ENCODE assay signal across 16 mouse cellular contexts in genomic region chr9:84030691-84031290, GRCm38 (mm10).
DNase-seq lines count a peak whose midpoint lies in the region; ATAC-seq and TF ChIP-seq lines count a peak whose summit lies in the region.
"Had no signal": no experiment of that assay in that cellular context is flagged by ENCODE, and none has a peak within 500 bp of the region (broad histone marks: within the 10 kb centered on the region; RNA-seq: fewer than 3 reads in every experiment).

No protein-coding gene starts in this region.

- 0 out of 2 replicates have a peak overlapping the region, but pooled peaks have one; percentile 23 for H3K27ac ChIP-seq in hindbrain, embryonic 10.5 days
- no peak overlapping the region for H3K27ac ChIP-seq in hindbrain, embryonic 13.5 days
- no peak overlapping the region for H3K27ac ChIP-seq in lung, embryonic 14.5 days (ENCODE audit: low read depth)
- H3K27ac ChIP-seq in liver, embryonic 16.5 days (ENCODE audit: low read length), result no peak overlapping the region
- H3K27ac ChIP-seq: heart, embryonic 15.5 days; limb, embryonic 13.5 days; midbrain, embryonic 13.5 days had no signal

- no peak for ATAC-seq in hindbrain, embryonic 13.5 days (ENCODE audit: low FRiP score)
- ATAC-seq in lung, embryonic 14.5 days (ENCODE audit: insufficient read depth), result peak; percentile 64
- peak; percentile 76 for ATAC-seq in G1E (ENCODE audit: extremely low read depth, insufficient number of reproducible peaks, low FRiP score, poor library complexity, severe bottlenecking)
- peak; percentile 43 for ATAC-seq in liver, embryonic 16.5 days (ENCODE audit: low read depth)
- ATAC-seq: intestine, embryonic 16.5 days; midbrain, embryonic 13.5 days had no signal

- no peaks in the 10 kb centered on the region for H3K36me3 ChIP-seq in hindbrain, embryonic 10.5 days
- H3K36me3 ChIP-seq in hindbrain, embryonic 13.5 days, result no peaks in the 10 kb centered on the region
- H3K36me3 ChIP-seq in lung, embryonic 14.5 days (ENCODE audit: insufficient read depth), result no peaks in the 10 kb centered on the region
- H3K36me3 ChIP-seq in G1E (replicated peaks), result peaks cover 2% of the 10 kb centered on the region
- no peaks in the 10 kb centered on the region for H3K36me3 ChIP-seq in liver, embryonic 16.5 days (ENCODE audit: control insufficient read depth, insufficient read depth)
- H3K36me3 ChIP-seq: heart, embryonic 15.5 days; limb, embryonic 13.5 days; midbrain, embryonic 13.5 days had no signal

- no peaks in the 10 kb centered on the region for H3K27me3 ChIP-seq in hindbrain, embryonic 10.5 days (ENCODE audit: insufficient read depth, poor library complexity, severe bottlenecking)
- H3K27me3 ChIP-seq in hindbrain, embryonic 13.5 days, result no peaks in the 10 kb centered on the region
- H3K27me3 ChIP-seq in lung, embryonic 14.5 days (ENCODE audit: insufficient read depth, low read length), result no peaks in the 10 kb centered on the region
- H3K27me3 ChIP-seq in G1E (ENCODE audit: insufficient read depth, low read length), result no peaks in the 10 kb centered on the region
- H3K27me3 ChIP-seq in liver, embryonic 16.5 days (ENCODE audit: control insufficient read depth, insufficient read depth, low read depth, low read length), result no peaks in the 10 kb centered on the region
- H3K27me3 ChIP-seq: heart, embryonic 15.5 days; midbrain, embryonic 13.5 days had no signal

- H3K4me3 ChIP-seq in hindbrain, embryonic 10.5 days, result no peak overlapping the region
- no peak overlapping the region for H3K4me3 ChIP-seq in hindbrain, embryonic 13.5 days
- H3K4me3 ChIP-seq in lung, embryonic 14.5 days (ENCODE audit: low read depth, low read length), result no peak overlapping the region
- H3K4me3 ChIP-seq in G1E (ENCODE audit: low read depth, low read length), result no peak overlapping the region
- no peak overlapping the region for H3K4me3 ChIP-seq in liver, embryonic 16.5 days (ENCODE audit: low read depth, low read length)
- H3K4me3 ChIP-seq: heart, embryonic 15.5 days; limb, embryonic 13.5 days; midbrain, embryonic 13.5 days had no signal

- no peak for DNase-seq in hindbrain, embryonic 10.5 days (ENCODE audit: low spot score)
- DNase-seq in lung, embryonic 14.5 days, result no peak
- no peak for DNase-seq in lung, postnatal 14 days
- peak; percentile 14 for DNase-seq in G1E (ENCODE audit: low spot score)
- DNase-seq in thymus, postnatal 25 days, result no peak
- no peak for DNase-seq in cerebellum, adult 11 months
- DNase-seq: cerebellum, adult 18-20 months; heart, adult 18-20 months; kidney, postnatal 4 days; lung, postnatal 36 days had no signal

- 75% methylated on average over 6 of the region's 6 CpGs for WGBS in hindbrain, embryonic 10.5 days
- 60% methylated on average over 6 of the region's 6 CpGs for WGBS in hindbrain, embryonic 13.5 days
- 44% methylated on average over 6 of the region's 6 CpGs for WGBS in lung, embryonic 14.5 days
- WGBS in liver, embryonic 16.5 days (ENCODE audit: insufficient replicate concordance), result 35% methylated on average over 6 of the region's 6 CpGs

- H3K4me1 ChIP-seq in hindbrain, embryonic 10.5 days (replicated peaks), result peaks cover 31% of the 10 kb centered on the region
- peaks cover 30% of the 10 kb centered on the region for H3K4me1 ChIP-seq in hindbrain, embryonic 13.5 days (replicated peaks)
- H3K4me1 ChIP-seq in lung, embryonic 14.5 days (ENCODE audit: insufficient read depth), result no peaks in the 10 kb centered on the region; the same call in 1 of the 2 replicates
- H3K4me1 ChIP-seq in G1E (ENCODE audit: insufficient read depth, low read depth, low read length), result peaks cover 23% of the 10 kb centered on the region
- no peaks in the 10 kb centered on the region for H3K4me1 ChIP-seq in liver, embryonic 16.5 days (ENCODE audit: control insufficient read depth, low read depth, low read length)

- no peak for TF ChIP-seq CTCF in lung, embryonic 14.5 days (IDR thresholded peaks at IDR 0.05; ENCODE audit: low read depth)
- no peak for TF ChIP-seq CTCF in G1E (IDR thresholded peaks at IDR 0.05; ENCODE audit: low read depth, low read length)

- H3K9ac ChIP-seq in hindbrain, embryonic 13.5 days, result no peak overlapping the region
- no peak overlapping the region for H3K9ac ChIP-seq in lung, embryonic 14.5 days
- H3K9ac ChIP-seq in liver, embryonic 16.5 days (ENCODE audit: low read depth, low read length), result no peak overlapping the region
- H3K9ac ChIP-seq: heart, embryonic 15.5 days; limb, embryonic 13.5 days; midbrain, embryonic 13.5 days had no signal

- no peaks in the 10 kb centered on the region for H3K9me3 ChIP-seq in hindbrain, embryonic 10.5 days
- no peaks in the 10 kb centered on the region for H3K9me3 ChIP-seq in hindbrain, embryonic 13.5 days
- no peaks in the 10 kb centered on the region for H3K9me3 ChIP-seq in lung, embryonic 14.5 days (ENCODE audit: low read depth, low read length)
- H3K9me3 ChIP-seq in G1E (replicated peaks), result no peaks in the 10 kb centered on the region
- H3K9me3 ChIP-seq in liver, embryonic 16.5 days (replicated peaks; ENCODE audit: control insufficient read depth, low read length), result no peaks in the 10 kb centered on the region
- H3K9me3 ChIP-seq: heart, embryonic 15.5 days; limb, embryonic 13.5 days; midbrain, embryonic 13.5 days had no signal

- no peak overlapping the region for H3K4me2 ChIP-seq in hindbrain, embryonic 13.5 days
- H3K4me2 ChIP-seq in lung, embryonic 14.5 days, result no peak overlapping the region
- H3K4me2 ChIP-seq in liver, embryonic 16.5 days (ENCODE audit: low read depth, low read length), result no peak overlapping the region
- H3K4me2 ChIP-seq: heart, embryonic 15.5 days; limb, embryonic 13.5 days; midbrain, embryonic 13.5 days had no signal
